Mouse (Mus musculus): Measurements from ENCODE around the gene Nfix. TPM values are rescaled to one million over a fixed set of nuclear protein-coding genes. Genes with fewer than 3 reads are reported as not detected.

Nfix gene
- total RNA-seq, 1 experiment, result 0.89 TPM

GRCm38 (mm10) chr8:84739401-84739742 is 60.8 kb downstream of the Nfix start:
- in situ Hi-C loops (cut with MboI; ENCODE audit: low sequenced_read_pairs in 2 of 2, unreplicated experiment in 2 of 2), result no loop called here

DNA sequence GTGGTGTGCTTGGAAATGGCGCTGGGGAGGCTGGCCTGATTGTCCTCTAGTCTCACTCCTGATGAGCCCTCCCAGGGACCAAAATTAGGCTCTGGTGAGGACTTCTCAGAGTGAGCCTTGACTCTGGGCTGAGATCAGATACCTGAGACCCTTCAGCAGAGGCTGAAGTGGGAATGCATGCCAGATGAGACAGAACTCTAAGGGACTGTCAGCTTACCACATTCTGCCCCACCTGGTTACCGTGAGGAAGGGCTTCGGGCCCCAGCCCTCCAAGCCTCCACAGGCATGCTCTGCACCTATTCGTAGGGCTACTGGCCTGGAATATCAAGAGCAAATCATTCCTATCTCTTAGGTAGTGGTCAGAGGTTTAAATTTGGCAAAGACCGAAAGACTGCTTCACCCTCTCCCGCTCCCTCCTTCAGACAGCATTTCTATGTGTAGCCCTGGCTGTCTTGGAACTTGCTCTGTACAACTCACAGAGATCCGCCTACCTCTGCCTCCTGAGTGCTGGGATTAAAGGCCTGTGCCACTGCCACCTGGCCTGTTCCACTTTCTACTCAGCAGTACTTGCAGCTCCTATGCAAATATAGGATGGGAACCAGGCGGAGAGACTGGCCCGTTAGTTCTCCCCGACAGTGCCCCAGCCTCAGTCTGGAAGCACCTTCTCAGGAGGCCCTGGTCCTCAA is 61.3 kb downstream of the Nfix start:
- TF ChIP-seq HCFC1 (IDR thresholded peaks at IDR 0.05; ENCODE audit: borderline replicate concordance, insufficient read depth, low read length) (no peak), ZC3H11A (IDR thresholded peaks at IDR 0.05; ENCODE audit: borderline replicate concordance, low read depth, low read length) (no peak), MAFK (IDR thresholded peaks at IDR 0.05; ENCODE audit: insufficient read depth, low read depth, low read length) (no peak), ZNF384 (IDR thresholded peaks at IDR 0.05; ENCODE audit: low read depth, low read length) (no peak)
- Histone ChIP-seq H3K9me3 (ENCODE audit: control insufficient read depth, insufficient read depth, low read depth, low read length) (no peaks in the 10 kb centered on the region), H3K9ac (ENCODE audit: insufficient read depth, low read depth, low read length, poor library complexity, severe bottlenecking) (no peak overlapping the region), H3K27ac (ENCODE audit: insufficient read depth, low read depth, low read length, poor library complexity, severe bottlenecking) (no peak overlapping the region), H3K4me1 (ENCODE audit: control insufficient read depth in 2 of 2, insufficient read depth in 2 of 2, low read length in 2 of 2, poor library complexity in 1 of 2) (peaks cover 0 to 9% of the 10 kb centered on the region in 2 experiments; a peak in 1 of 4 replicates), H3K36me3 (ENCODE audit: control insufficient read depth, insufficient read depth, low read length, poor library complexity, severe bottlenecking) (no peaks in the 10 kb centered on the region), H3K4me3 (ENCODE audit: insufficient read depth in 1 of 2, low read depth in 1 of 2, low read length in 2 of 2, poor library complexity in 1 of 2, severe bottlenecking in 1 of 2) (no peak overlapping the region)
- in situ Hi-C loops (cut with MboI; ENCODE audit: low sequenced_read_pairs in 2 of 2, unreplicated experiment in 2 of 2), result no loop called here
- DNase-seq (ENCODE audit: low read depth, low spot score), result no peak

More at GRCm38 (mm10) chr8:84739401-84739742, 60.8 kb downstream of the Nfix start:
- H3K9me3 ChIP-seq (ENCODE audit: control insufficient read depth, insufficient read depth, low read depth, low read length), result no peaks in the 10 kb centered on the region
- TF ChIP-seq ZNF384 (IDR thresholded peaks at IDR 0.05; ENCODE audit: low read depth, low read length) (no peak), CHD2 (IDR thresholded peaks at IDR 0.05; ENCODE audit: low read depth, low read length) (no peak), HCFC1 (IDR thresholded peaks at IDR 0.05; ENCODE audit: borderline replicate concordance, insufficient read depth, low read length) (no peak), ZC3H11A (IDR thresholded peaks at IDR 0.05; ENCODE audit: borderline replicate concordance, low read depth, low read length) (no peak), MAFK (IDR thresholded peaks at IDR 0.05; ENCODE audit: insufficient read depth, low read depth, low read length) (no peak)
- DNase-seq (ENCODE audit: low read depth, low spot score), result no peak
- no peak overlapping the region for H3K9ac ChIP-seq (ENCODE audit: insufficient read depth, low read depth, low read length, poor library complexity, severe bottlenecking)
- H3K36me3 ChIP-seq (ENCODE audit: control insufficient read depth, insufficient read depth, low read length, poor library complexity, severe bottlenecking), result no peaks in the 10 kb centered on the region
- H3K27ac ChIP-seq (ENCODE audit: insufficient read depth, low read depth, low read length, poor library complexity, severe bottlenecking), result no peak overlapping the region
- H3K4me1 ChIP-seq (ENCODE audit: control insufficient read depth in 2 of 2, insufficient read depth in 2 of 2, low read length in 2 of 2, poor library complexity in 1 of 2), result peaks cover 1 to 9% of the 10 kb centered on the region in 2 experiments; a peak in 1 of 4 replicates
- H3K4me3 ChIP-seq (ENCODE audit: insufficient read depth in 1 of 2, low read depth in 1 of 2, low read length in 2 of 2, poor library complexity in 1 of 2, severe bottlenecking in 1 of 2), result no peak overlapping the region

DNA sequence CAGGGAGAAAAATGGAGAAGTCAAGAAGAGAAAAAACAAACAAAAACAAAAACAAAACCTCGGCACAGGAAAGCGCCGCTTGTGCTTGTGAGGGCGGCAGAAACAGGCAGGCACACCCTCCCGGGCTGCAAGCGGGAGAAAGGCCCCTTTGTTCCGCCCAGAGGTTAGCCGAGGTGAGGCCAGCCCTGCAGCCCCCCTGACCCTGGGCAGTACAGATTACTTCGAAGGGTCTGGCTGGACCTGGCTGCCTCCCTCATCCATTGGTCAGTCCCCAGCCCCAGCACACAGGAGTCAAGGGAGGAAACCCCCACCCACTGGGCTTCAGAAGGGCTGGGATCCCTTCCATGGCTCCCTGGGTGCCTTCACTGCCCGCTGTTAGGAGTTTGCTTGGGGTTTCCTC is 61.9 kb downstream of the Nfix start:
- DNase-seq (ENCODE audit: low read depth, low spot score), result no peak
- H3K27ac ChIP-seq (ENCODE audit: insufficient read depth, low read depth, low read length, poor library complexity, severe bottlenecking), result no peak overlapping the region
- no peaks in the 10 kb centered on the region for H3K9me3 ChIP-seq (ENCODE audit: control insufficient read depth, insufficient read depth, low read depth, low read length)
- no peak overlapping the region for H3K9ac ChIP-seq (ENCODE audit: insufficient read depth, low read depth, low read length, poor library complexity, severe bottlenecking)
- H3K4me3 ChIP-seq (ENCODE audit: insufficient read depth in 1 of 2, low read depth in 1 of 2, low read length in 2 of 2, poor library complexity in 1 of 2, severe bottlenecking in 1 of 2), result no peak overlapping the region
- TF ChIP-seq ZNF384 (IDR thresholded peaks at IDR 0.05; ENCODE audit: low read depth, low read length) (no peak), HCFC1 (IDR thresholded peaks at IDR 0.05; ENCODE audit: borderline replicate concordance, insufficient read depth, low read length) (no peak), CHD2 (IDR thresholded peaks at IDR 0.05; ENCODE audit: low read depth, low read length) (no peak)
- no peaks in the 10 kb centered on the region for H3K36me3 ChIP-seq (ENCODE audit: control insufficient read depth, insufficient read depth, low read length, poor library complexity, severe bottlenecking)
- H3K4me1 ChIP-seq (ENCODE audit: control insufficient read depth in 2 of 2, insufficient read depth in 2 of 2, low read length in 2 of 2, poor library complexity in 1 of 2), result peaks cover 0 to 4% of the 10 kb centered on the region in 2 experiments; a peak in 1 of 4 replicates
- in situ Hi-C loops (cut with MboI; ENCODE audit: low sequenced_read_pairs in 2 of 2, unreplicated experiment in 2 of 2), result no loop called here

GRCm38 (mm10) chr8:84737608-84738007 is 62.5 kb downstream of the Nfix start:
- no peak overlapping the region for H3K27ac ChIP-seq (ENCODE audit: insufficient read depth, low read depth, low read length, poor library complexity, severe bottlenecking)
- H3K9ac ChIP-seq (ENCODE audit: insufficient read depth, low read depth, low read length, poor library complexity, severe bottlenecking), result no peak overlapping the region; the same call in 1 of the 2 replicates
- H3K4me3 ChIP-seq (ENCODE audit: insufficient read depth in 1 of 2, low read depth in 1 of 2, low read length in 2 of 2, poor library complexity in 1 of 2, severe bottlenecking in 1 of 2), result peak overlapping the region; percentile 4 to 9; a peak in 1 of 4 replicates

More at GRCm38 (mm10) chr8:84737608-84738007, 62.5 kb downstream of the Nfix start:
- TF ChIP-seq MAFK (IDR thresholded peaks at IDR 0.05; ENCODE audit: insufficient read depth, low read depth, low read length) (no peak), CHD2 (IDR thresholded peaks at IDR 0.05; ENCODE audit: low read depth, low read length) (no peak), HCFC1 (IDR thresholded peaks at IDR 0.05; ENCODE audit: borderline replicate concordance, insufficient read depth, low read length) (no peak), ZC3H11A (IDR thresholded peaks at IDR 0.05; ENCODE audit: borderline replicate concordance, low read depth, low read length) (no peak), ZNF384 (IDR thresholded peaks at IDR 0.05; ENCODE audit: low read depth, low read length) (no peak)
- Histone ChIP-seq H3K9me3 (ENCODE audit: control insufficient read depth, insufficient read depth, low read depth, low read length) (no peaks in the 10 kb centered on the region), H3K4me1 (ENCODE audit: control insufficient read depth in 2 of 2, insufficient read depth in 2 of 2, low read length in 2 of 2, poor library complexity in 1 of 2) (peaks cover 0 to 4% of the 10 kb centered on the region in 2 experiments; a peak in 1 of 4 replicates), H3K36me3 (ENCODE audit: control insufficient read depth, insufficient read depth, low read length, poor library complexity, severe bottlenecking) (no peaks in the 10 kb centered on the region)
- in situ Hi-C loops (cut with MboI; ENCODE audit: low sequenced_read_pairs in 2 of 2, unreplicated experiment in 2 of 2), result no loop called here
- DNase-seq (ENCODE audit: low read depth, low spot score), result no peak

Data from ES-E14 (cell line).